Mouse (Mus musculus) MEL (cell line): ENCODE measurements around the gene Flt3l. TPM values are rescaled to one million over a fixed set of nuclear protein-coding genes. Genes with fewer than 3 reads are reported as not detected.
"Not testable (repeated sequence)": the region's sequence is repeated elsewhere in the genome, so short reads cannot be mapped to it uniquely, and the experiment has no call there.

ENCODE experiments used
- DNase-seq: peaks from one replicate; pipeline ENCODE4 v3.0.0; 2011; ENCODE audit warnings: low read depth, low spot score
- H3K27ac ChIP-seq: 2 replicates; pipeline ENCODE4 v1.5.1; 2012; ENCODE audit warnings: low read depth, mild to moderate bottlenecking, control low read depth, low read length, moderate library complexity; ENCODE audit not compliant: control insufficient read depth
- H3K27me3 ChIP-seq, 2 experiments: fragments of 150-350 bp in 1 of 2; sonication (generic) in 1 of 2; 2 replicates each; pipeline ENCODE4 v1.6.1; 2012; ENCODE audit warnings: low read length in 2 of 2, mild to moderate bottlenecking in 2 of 2, improper control_type of control experiment in 1 of 2, moderate library complexity in 1 of 2; ENCODE audit not compliant: insufficient read depth in 2 of 2, control insufficient read depth in 1 of 2
- H3K36me3 ChIP-seq, 2 experiments: 2 replicates each; pipeline ENCODE4 v1.6.1; 2012 to 2014; ENCODE audit warnings: low read length in 2 of 2, improper control_type of control experiment in 1 of 2, inconsistent platforms in 1 of 2, mild to moderate bottlenecking in 1 of 2; ENCODE audit not compliant: insufficient read depth in 2 of 2, control insufficient read depth in 1 of 2
- H3K4me1 ChIP-seq, 2 experiments: fragments of 150-350 bp in 1 of 2; sonication (generic) in 1 of 2; 2 replicates each; pipeline ENCODE4 v1.6.1; 2012; ENCODE audit warnings: low read length in 2 of 2, improper control_type of control experiment in 1 of 2, mild to moderate bottlenecking in 1 of 2; ENCODE audit not compliant: insufficient read depth in 2 of 2, control insufficient read depth in 1 of 2
- H3K4me3 ChIP-seq, 2 experiments: fragments of 150-350 bp in 1 of 2; sonication (generic) in 1 of 2; 2 replicates each; pipeline ENCODE4 v1.5.1; 2012; ENCODE audit warnings: low read depth in 2 of 2, low read length in 2 of 2, mild to moderate bottlenecking in 2 of 2, moderate library complexity in 2 of 2, control low read depth in 1 of 2, improper control_type of control experiment in 1 of 2; ENCODE audit not compliant: control insufficient read depth in 1 of 2, insufficient read depth in 1 of 2
- H3K79me2 ChIP-seq: 2 replicates; pipeline ENCODE4 v1.6.1; 2012; ENCODE audit warnings: mild to moderate bottlenecking, low read length, moderate library complexity; ENCODE audit not compliant: control insufficient read depth, poor library complexity, insufficient read depth
- H3K9ac ChIP-seq: 2 replicates; pipeline ENCODE4 v1.6.1; 2012; ENCODE audit warnings: low read depth, mild to moderate bottlenecking, control low read depth, low read length, moderate library complexity; ENCODE audit not compliant: control insufficient read depth, poor library complexity, severe bottlenecking
- H3K9me3 ChIP-seq: fragments of 150-350 bp; sonication (generic); replicated peaks from 2 replicates; pipeline ENCODE4 v1.6.1; 2012; ENCODE audit warnings: mild to moderate bottlenecking, low read length, improper control_type of control experiment, moderate library complexity; ENCODE audit not compliant: insufficient read depth
- BHLHE40 ChIP-seq: IDR thresholded peaks from 2 replicates; pipeline ENCODE4 v1.6.1; 2012; ENCODE audit warnings: low read depth, mild to moderate bottlenecking, inconsistent platforms, low read length, improper control_type of control experiment, borderline replicate concordance
- CTCF ChIP-seq, 3 experiments: IDR thresholded peaks in 2 of 3; conservative IDR thresholded peaks in 1 of 3; 2 replicates each; pipeline ENCODE4 v1.5.1; 2011 to 2012; ENCODE audit warnings: low read length in 3 of 3, low read depth in 2 of 3, mild to moderate bottlenecking in 2 of 3, improper control_type of control experiment in 1 of 3, inconsistent platforms in 1 of 3, mixed read lengths in 1 of 3, moderate library complexity in 1 of 3; ENCODE audit not compliant: control insufficient read depth in 1 of 3, insufficient read depth in 1 of 3, poor library complexity in 1 of 3, severe bottlenecking in 1 of 3
- E2F4 ChIP-seq: IDR thresholded peaks from 2 replicates; pipeline ENCODE4 v1.6.1; 2011; ENCODE audit warnings: low read depth, low read length, improper control_type of control experiment, borderline replicate concordance
- ELF1 ChIP-seq: IDR thresholded peaks from 2 replicates; pipeline ENCODE4 v1.6.1; 2014; ENCODE audit warnings: low read depth, mild to moderate bottlenecking, inconsistent platforms, low read length, improper control_type of control experiment, moderate library complexity
- EP300 ChIP-seq, 2 experiments: IDR thresholded peaks; 2 replicates each; pipeline ENCODE4 v1.6.1; 2011; ENCODE audit warnings: improper control_type of control experiment in 2 of 2, low read length in 2 of 2, low read depth in 1 of 2, mild to moderate bottlenecking in 1 of 2
- ETS1 ChIP-seq: IDR thresholded peaks from 2 replicates; pipeline ENCODE4 v1.6.1; 2012; ENCODE audit warnings: low read depth, mild to moderate bottlenecking, inconsistent platforms, low read length, improper control_type of control experiment, moderate library complexity
- GATA1 ChIP-seq: IDR thresholded peaks from 2 replicates; pipeline ENCODE4 v1.6.1; 2011; ENCODE audit warnings: low read depth, low read length, improper control_type of control experiment
- HCFC1 ChIP-seq: IDR thresholded peaks from 2 replicates; pipeline ENCODE4 v1.6.1; 2012; ENCODE audit warnings: low read depth, mild to moderate bottlenecking, inconsistent platforms, low read length, improper control_type of control experiment, moderate library complexity
- MAFK ChIP-seq: IDR thresholded peaks from 2 replicates; pipeline ENCODE4 v1.6.1; 2011; ENCODE audit warnings: low read depth, mild to moderate bottlenecking, low read length, improper control_type of control experiment, borderline replicate concordance
- MAX ChIP-seq: IDR thresholded peaks from 2 replicates; pipeline ENCODE4 v1.6.1; 2011; ENCODE audit warnings: low read length, improper control_type of control experiment
- MEF2A ChIP-seq: IDR thresholded peaks from 2 replicates; pipeline ENCODE4 v1.6.1; 2014; ENCODE audit warnings: low read depth, mild to moderate bottlenecking, inconsistent platforms, low read length, improper control_type of control experiment; ENCODE audit not compliant: poor library complexity, insufficient replicate concordance, severe bottlenecking; ENCODE audit errors: extremely low read depth
- MXI1 ChIP-seq: IDR thresholded peaks from 2 replicates; pipeline ENCODE4 v1.6.1; 2011; ENCODE audit warnings: mild to moderate bottlenecking, low read depth, low read length, improper control_type of control experiment
- MYB ChIP-seq: IDR thresholded peaks from 2 replicates; pipeline ENCODE4 v1.6.1; 2011; ENCODE audit warnings: mild to moderate bottlenecking, low read depth, low read length, improper control_type of control experiment
- MYC ChIP-seq: IDR thresholded peaks from 2 replicates; pipeline ENCODE4 v1.6.1; 2011; ENCODE audit warnings: low read depth, mild to moderate bottlenecking, low read length, improper control_type of control experiment, moderate library complexity
- NELFE ChIP-seq: IDR thresholded peaks from 2 replicates; pipeline ENCODE4 v1.6.1; 2011; ENCODE audit warnings: low read depth, low read length, improper control_type of control experiment
- POLR2A ChIP-seq, 2 experiments: IDR thresholded peaks; 2 replicates each; pipeline ENCODE4 v1.6.1; 2011 to 2012; ENCODE audit warnings: low read length in 2 of 2, mild to moderate bottlenecking in 2 of 2, control low read depth in 1 of 2, improper control_type of control experiment in 1 of 2, low read depth in 1 of 2, moderate library complexity in 1 of 2; ENCODE audit not compliant: control insufficient read depth in 1 of 2, insufficient read depth in 1 of 2, poor library complexity in 1 of 2
- POLR2AphosphoS5 ChIP-seq: IDR thresholded peaks from 2 replicates; pipeline ENCODE4 v1.6.1; 2012; ENCODE audit warnings: low read depth, borderline replicate concordance, mild to moderate bottlenecking, inconsistent platforms, low read length, moderate library complexity, mixed read lengths
- RAD21 ChIP-seq: IDR thresholded peaks from 2 replicates; pipeline ENCODE4 v1.6.1; 2011; ENCODE audit warnings: mild to moderate bottlenecking, low read depth, low read length, improper control_type of control experiment
- SMC3 ChIP-seq: IDR thresholded peaks from 2 replicates; pipeline ENCODE4 v1.6.1; 2011; ENCODE audit warnings: low read depth, low read length, improper control_type of control experiment
- TBP ChIP-seq: IDR thresholded peaks from 2 replicates; pipeline ENCODE4 v1.8.0; 2011; ENCODE audit warnings: low read depth, low read length, improper control_type of control experiment
- UBTF ChIP-seq: IDR thresholded peaks from 2 replicates; pipeline ENCODE4 v1.6.1; 2012; ENCODE audit warnings: low read depth, mild to moderate bottlenecking, inconsistent platforms, low read length, improper control_type of control experiment, moderate library complexity, borderline replicate concordance; ENCODE audit not compliant: insufficient read depth
- USF2 ChIP-seq, 2 experiments: IDR thresholded peaks; 2 replicates each; pipeline ENCODE4 v1.6.1; 2011 to 2012; ENCODE audit warnings: improper control_type of control experiment in 2 of 2, low read length in 2 of 2, borderline replicate concordance in 1 of 2, inconsistent platforms in 1 of 2, low read depth in 1 of 2, mild to moderate bottlenecking in 1 of 2; ENCODE audit not compliant: insufficient read depth in 1 of 2
- ZC3H11A ChIP-seq: IDR thresholded peaks from 2 replicates; pipeline ENCODE4 v1.6.1; 2012; ENCODE audit warnings: low read depth, mild to moderate bottlenecking, inconsistent platforms, low read length, improper control_type of control experiment
- ZKSCAN1 ChIP-seq: IDR thresholded peaks from 2 replicates; pipeline ENCODE4 v1.6.1; 2012; ENCODE audit warnings: low read depth, mild to moderate bottlenecking, inconsistent platforms, low read length, improper control_type of control experiment, moderate library complexity
- ZMIZ1 ChIP-seq: IDR thresholded peaks from 2 replicates; pipeline ENCODE4 v1.6.1; 2012; ENCODE audit warnings: low read depth, mild to moderate bottlenecking, inconsistent platforms, low read length, improper control_type of control experiment, moderate library complexity
- polyA plus RNA-seq, 2 experiments: library from polyadenylated mRNA; stranded (reverse) in 1 of 2; unstranded in 1 of 2; fragments of >175 nt in 1 of 2; fragments of >200 nt in 1 of 2; gene quantifications; 2 replicates each; pipeline versions ENCODE4 v1.2.1 to v1.2.4; 2012; ENCODE audit warnings: low replicate concordance in 2 of 2, low read depth in 1 of 2; ENCODE audit not compliant: insufficient read length in 2 of 2, insufficient read depth in 1 of 2, missing spikeins in 1 of 2
- total RNA-seq: library from RNA; depleted of rRNA; stranded (reverse); fragments of 300-350 nt; gene quantifications from 2 replicates; pipeline ENCODE4 v1.2.3, GENCODE M21; 2012

Gene Flt3l
- total and polyA plus RNA-seq, 3 experiments = 13.0 to 35.4 TPM; not detected in 1

- not testable (repeated sequence) for H3K79me2 ChIP-seq, H3K36me3 ChIP-seq, H3K27me3 ChIP-seq, H3K9me3 ChIP-seq, H3K27ac ChIP-seq, H3K4me3 ChIP-seq
- peaks cover 4 to 12% of the 10 kb centered on the region in 2 experiments; a peak in 3 of 4 replicates for H3K4me1 ChIP-seq
- peak; percentile 31 for DNase-seq
- peak overlapping the region; percentile 99 for H3K9ac ChIP-seq
- TF ChIP-seq TBP = peak; percentile 94
- 0 out of 2 replicates have a peak, but pooled peaks have one; percentile 37 for TF ChIP-seq MYC
- 0 out of 6 replicates have a peak, but pooled peaks of 1 of the 3 experiments have one; percentile 3 for TF ChIP-seq CTCF (IDR thresholded peaks at IDR 0.05 in 2 of 3, conservative IDR thresholded peaks at IDR 0.05 in 1 of 3; ENCODE audit: control insufficient read depth in 1 of 3, insufficient read depth in 1 of 3, low read depth in 2 of 3, low read length in 3 of 3, poor library complexity in 1 of 3, severe bottlenecking in 1 of 3)
- peak; percentile 24; the same call in 1 of the 2 replicates for TF ChIP-seq MAFK
These were observed 16.8 kb upstream of the Flt3l start for GRCm38 (mm10) chr7:45153052-45153451.

GRCm38 (mm10) chr7:45151303-45151702 is 15.1 kb upstream of the Flt3l start:
- H3K4me1 ChIP-seq = peaks cover 4 to 12% of the 10 kb centered on the region in 2 experiments; a peak in 3 of 4 replicates
- H3K4me3 ChIP-seq = no peak overlapping the region
- no peaks in the 10 kb centered on the region for H3K27me3 ChIP-seq
- no peaks in the 10 kb centered on the region for H3K9me3 ChIP-seq
- H3K27ac ChIP-seq = no peak overlapping the region
- H3K36me3 ChIP-seq = peaks cover 0 to 7% of the 10 kb centered on the region in 2 experiments; a peak in 3 of 4 replicates
- peaks cover 7% of the 10 kb centered on the region; the same call in 1 of the 2 replicates for H3K79me2 ChIP-seq
- no peak for DNase-seq
- no peak overlapping the region for H3K9ac ChIP-seq
- no peak for TF ChIP-seq SMC3
- no peak for TF ChIP-seq ETS1
- no peak for TF ChIP-seq MXI1
- no peak for TF ChIP-seq ZMIZ1
- no peak for TF ChIP-seq EP300 (IDR thresholded peaks at IDR 0.05; ENCODE audit: low read depth in 1 of 2, low read length in 2 of 2)
- TF ChIP-seq ZC3H11A = no peak
- no peak for TF ChIP-seq NELFE
- TF ChIP-seq ELF1 = no peak
- TF ChIP-seq ZKSCAN1 = no peak

DNA sequence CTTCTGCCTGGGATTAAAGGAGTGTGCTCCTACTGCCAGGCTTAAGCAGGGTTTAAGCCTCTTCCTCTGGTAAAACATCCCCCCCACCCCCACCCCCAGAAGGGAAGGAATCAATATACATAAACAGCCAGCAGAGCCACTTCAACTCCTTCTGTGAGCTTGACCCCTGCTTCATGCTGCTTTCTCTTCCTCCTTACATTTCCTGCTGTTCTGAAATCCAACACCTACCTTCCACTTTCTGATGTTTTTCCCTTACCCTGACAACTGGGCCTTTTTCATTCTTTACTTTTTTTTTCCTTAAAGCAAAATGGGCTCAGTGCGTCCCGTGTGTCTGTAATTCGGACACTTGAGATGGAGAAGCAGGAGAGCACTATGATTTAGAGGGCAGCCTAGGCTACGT is 14.1 kb upstream of the Flt3l start:
- no peaks in the 10 kb centered on the region for H3K27me3 ChIP-seq
- H3K9me3 ChIP-seq = no peaks in the 10 kb centered on the region
- peaks cover 0 to 6% of the 10 kb centered on the region in 2 experiments; a peak in 3 of 4 replicates for H3K36me3 ChIP-seq
- peaks cover 2 to 3% of the 10 kb centered on the region in 2 experiments; a peak in 3 of 4 replicates for H3K4me1 ChIP-seq
- H3K9ac ChIP-seq = no peak overlapping the region
- H3K27ac ChIP-seq = no peak overlapping the region
- no peak for DNase-seq
- H3K79me2 ChIP-seq = peaks cover 7% of the 10 kb centered on the region; the same call in 1 of the 2 replicates
- H3K4me3 ChIP-seq = no peak overlapping the region
- no peak for TF ChIP-seq USF2 (IDR thresholded peaks at IDR 0.05; ENCODE audit: borderline replicate concordance in 1 of 2, insufficient read depth in 1 of 2, low read depth in 1 of 2, low read length in 2 of 2)
- TF ChIP-seq MYC = no peak
- no peak for TF ChIP-seq POLR2AphosphoS5
- no peak for TF ChIP-seq MAX
- no peak for TF ChIP-seq POLR2A (IDR thresholded peaks at IDR 0.05; ENCODE audit: control insufficient read depth in 1 of 2, insufficient read depth in 1 of 2, low read depth in 1 of 2, low read length in 2 of 2, poor library complexity in 1 of 2)
- no peak for TF ChIP-seq HCFC1
- TF ChIP-seq SMC3 = no peak
- TF ChIP-seq RAD21 = no peak
- TF ChIP-seq NELFE = no peak
- TF ChIP-seq GATA1 = no peak
- no peak for TF ChIP-seq MAFK
- no peak for TF ChIP-seq E2F4
- no peak for TF ChIP-seq UBTF
- TF ChIP-seq MEF2A = no peak
- TF ChIP-seq ZC3H11A = no peak
- TF ChIP-seq BHLHE40 = no peak
- no peak for TF ChIP-seq MYB
